Mouse (Mus musculus): ENCODE data around the gene Gm20388. TPM values are rescaled to one million over a fixed set of nuclear protein-coding genes. Genes with fewer than 3 reads are reported as not detected.

The Gm20388 gene
- polyA plus RNA-seq, 1 experiment = 28.1 TPM

GRCm38 (mm10) chr8:121621879-121622278 is 1711.2 kb downstream of the Gm20388 start:
- Histone ChIP-seq H3K27ac (ENCODE audit: insufficient read depth, low read length) (no peak overlapping the region), H3K9ac (ENCODE audit: low read depth, poor library complexity, severe bottlenecking) (no peak overlapping the region), H3K36me3 (ENCODE audit: control insufficient read depth, insufficient read depth, low read length, poor library complexity, severe bottlenecking) (no peaks in the 10 kb centered on the region), H3K9me3 (replicated peaks; ENCODE audit: control insufficient read depth, insufficient read depth, low read length, poor library complexity, severe bottlenecking) (no peaks in the 10 kb centered on the region), H3K27me3 (ENCODE audit: control insufficient read depth, insufficient read depth, low read length, poor library complexity, severe bottlenecking) (no peaks in the 10 kb centered on the region), H3K4me1 (ENCODE audit: control insufficient read depth, insufficient read depth, low read length) (no peaks in the 10 kb centered on the region), H3K4me3 (ENCODE audit: low read depth, low read length) (no peak overlapping the region)
- TF ChIP-seq CTCF (IDR thresholded peaks at IDR 0.05; ENCODE audit: low read depth, low read length) (no peak), EP300 (IDR thresholded peaks at IDR 0.05; ENCODE audit: insufficient read depth, low read depth, low read length) (no peak), POLR2A (IDR thresholded peaks at IDR 0.05; ENCODE audit: insufficient read depth, low read length) (no peak)

GRCm38 (mm10) chr8:121623043-121623442 is 1712.4 kb downstream of the Gm20388 start:
- Histone ChIP-seq H3K9me3 (replicated peaks; ENCODE audit: control insufficient read depth, insufficient read depth, low read length, poor library complexity, severe bottlenecking) (no peaks in the 10 kb centered on the region), H3K36me3 (ENCODE audit: control insufficient read depth, insufficient read depth, low read length, poor library complexity, severe bottlenecking) (no peaks in the 10 kb centered on the region), H3K9ac (ENCODE audit: low read depth, poor library complexity, severe bottlenecking) (no peak overlapping the region), H3K27me3 (ENCODE audit: control insufficient read depth, insufficient read depth, low read length, poor library complexity, severe bottlenecking) (no peaks in the 10 kb centered on the region), H3K27ac (ENCODE audit: insufficient read depth, low read length) (no peak overlapping the region), H3K4me1 (ENCODE audit: control insufficient read depth, insufficient read depth, low read length) (no peaks in the 10 kb centered on the region), H3K4me3 (ENCODE audit: low read depth, low read length) (no peak overlapping the region)
- no peak for TF ChIP-seq POLR2A (IDR thresholded peaks at IDR 0.05; ENCODE audit: insufficient read depth, low read length)
- TF ChIP-seq CTCF (IDR thresholded peaks at IDR 0.05; ENCODE audit: low read depth, low read length) = no peak
- TF ChIP-seq EP300 (IDR thresholded peaks at IDR 0.05; ENCODE audit: insufficient read depth, low read depth, low read length) = no peak

DNA sequence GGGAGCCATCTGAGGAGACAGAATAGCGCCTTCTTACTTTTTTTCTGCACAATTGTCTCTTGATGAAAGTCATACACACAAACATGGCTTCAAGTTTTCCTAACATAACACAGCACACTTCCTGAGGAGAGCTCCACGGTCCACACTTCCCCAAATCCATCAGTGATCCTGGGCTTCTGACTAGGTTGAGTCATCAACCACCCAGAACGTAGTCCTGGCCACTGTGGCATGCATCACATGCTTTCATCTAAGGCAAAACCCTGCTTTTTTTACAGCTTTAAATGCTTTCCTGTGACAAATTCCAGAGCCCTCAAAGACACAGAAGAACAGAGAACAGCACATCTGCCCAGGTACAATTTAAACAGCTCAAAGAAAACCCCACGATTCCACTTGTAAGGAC is 1718.0 kb downstream of the Gm20388 start:
- TF ChIP-seq EP300 (IDR thresholded peaks at IDR 0.05; ENCODE audit: insufficient read depth, low read depth, low read length) (no peak), POLR2A (IDR thresholded peaks at IDR 0.05; ENCODE audit: insufficient read depth, low read length) (no peak), CTCF (IDR thresholded peaks at IDR 0.05; ENCODE audit: low read depth, low read length) (no peak)
- Histone ChIP-seq H3K4me3 (ENCODE audit: low read depth, low read length) (no peak overlapping the region), H3K27me3 (ENCODE audit: control insufficient read depth, insufficient read depth, low read length, poor library complexity, severe bottlenecking) (no peaks in the 10 kb centered on the region), H3K9me3 (replicated peaks; ENCODE audit: control insufficient read depth, insufficient read depth, low read length, poor library complexity, severe bottlenecking) (no peaks in the 10 kb centered on the region), H3K36me3 (ENCODE audit: control insufficient read depth, insufficient read depth, low read length, poor library complexity, severe bottlenecking) (no peaks in the 10 kb centered on the region), H3K27ac (ENCODE audit: insufficient read depth, low read length) (no peak overlapping the region), H3K4me1 (ENCODE audit: control insufficient read depth, insufficient read depth, low read length) (no peaks in the 10 kb centered on the region), H3K9ac (ENCODE audit: low read depth, poor library complexity, severe bottlenecking) (no peak overlapping the region)

DNA sequence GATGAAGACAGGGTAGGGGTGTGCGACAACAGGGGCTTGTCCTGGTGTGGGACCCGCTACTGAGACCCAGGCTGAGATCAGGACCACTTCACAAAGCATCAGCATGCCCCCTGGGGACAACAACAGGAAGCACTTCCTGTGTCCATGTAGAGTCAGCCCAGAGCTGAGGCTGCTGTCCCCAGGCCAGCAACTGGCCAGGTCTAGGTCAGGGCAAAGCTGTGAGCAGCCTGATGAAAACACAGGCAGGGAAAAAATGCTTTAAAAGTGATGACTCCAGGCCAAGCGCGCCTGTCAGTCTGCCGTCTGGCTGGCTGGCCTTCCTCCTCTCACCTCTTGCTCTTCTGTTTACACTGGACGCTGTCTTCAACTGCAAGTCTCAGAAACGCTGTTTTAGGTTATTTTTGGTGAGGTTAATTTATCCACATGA is 1721.0 kb downstream of the Gm20388 start:
- TF ChIP-seq CTCF (IDR thresholded peaks at IDR 0.05; ENCODE audit: low read depth, low read length) (no peak), EP300 (IDR thresholded peaks at IDR 0.05; ENCODE audit: insufficient read depth, low read depth, low read length) (no peak), POLR2A (IDR thresholded peaks at IDR 0.05; ENCODE audit: insufficient read depth, low read length) (no peak)
- no peaks in the 10 kb centered on the region for H3K27me3 ChIP-seq (ENCODE audit: control insufficient read depth, insufficient read depth, low read length, poor library complexity, severe bottlenecking)
- H3K36me3 ChIP-seq (ENCODE audit: control insufficient read depth, insufficient read depth, low read length, poor library complexity, severe bottlenecking) = no peaks in the 10 kb centered on the region
- no peak overlapping the region for H3K27ac ChIP-seq (ENCODE audit: insufficient read depth, low read length)
- H3K9me3 ChIP-seq (replicated peaks; ENCODE audit: control insufficient read depth, insufficient read depth, low read length, poor library complexity, severe bottlenecking) = no peaks in the 10 kb centered on the region
- no peak overlapping the region for H3K4me3 ChIP-seq (ENCODE audit: low read depth, low read length)
- H3K4me1 ChIP-seq (ENCODE audit: control insufficient read depth, insufficient read depth, low read length) = no peaks in the 10 kb centered on the region
- H3K9ac ChIP-seq (ENCODE audit: low read depth, poor library complexity, severe bottlenecking) = no peak overlapping the region

- H3K9me3 ChIP-seq (replicated peaks; ENCODE audit: control insufficient read depth, insufficient read depth, low read length, poor library complexity, severe bottlenecking) = no peaks in the 10 kb centered on the region
- H3K4me3 ChIP-seq (ENCODE audit: low read depth, low read length) = no peak overlapping the region
- H3K27me3 ChIP-seq (ENCODE audit: control insufficient read depth, insufficient read depth, low read length, poor library complexity, severe bottlenecking) = no peaks in the 10 kb centered on the region
- H3K36me3 ChIP-seq (ENCODE audit: control insufficient read depth, insufficient read depth, low read length, poor library complexity, severe bottlenecking) = no peaks in the 10 kb centered on the region
- no peaks in the 10 kb centered on the region for H3K4me1 ChIP-seq (ENCODE audit: control insufficient read depth, insufficient read depth, low read length)
- H3K27ac ChIP-seq (ENCODE audit: insufficient read depth, low read length) = no peak overlapping the region
- no peak for TF ChIP-seq POLR2A (IDR thresholded peaks at IDR 0.05; ENCODE audit: insufficient read depth, low read length)
- no peak for TF ChIP-seq CTCF (IDR thresholded peaks at IDR 0.05; ENCODE audit: low read depth, low read length)
- TF ChIP-seq EP300 (IDR thresholded peaks at IDR 0.05; ENCODE audit: insufficient read depth, low read depth, low read length) = no peak
- H3K9ac ChIP-seq (ENCODE audit: low read depth, poor library complexity, severe bottlenecking) = no peak overlapping the region
These were observed 1721.8 kb downstream of the Gm20388 start for GRCm38 (mm10) chr8:121632401-121632800.

GRCm38 (mm10) chr8:121635534-121635933 is 1724.9 kb downstream of the Gm20388 start:
- H3K4me1 ChIP-seq (ENCODE audit: control insufficient read depth, insufficient read depth, low read length) = no peaks in the 10 kb centered on the region
- H3K27me3 ChIP-seq (ENCODE audit: control insufficient read depth, insufficient read depth, low read length, poor library complexity, severe bottlenecking) = no peaks in the 10 kb centered on the region
- H3K4me3 ChIP-seq (ENCODE audit: low read depth, low read length) = no peak overlapping the region
- no peaks in the 10 kb centered on the region for H3K9me3 ChIP-seq (replicated peaks; ENCODE audit: control insufficient read depth, insufficient read depth, low read length, poor library complexity, severe bottlenecking)
- no peak overlapping the region for H3K27ac ChIP-seq (ENCODE audit: insufficient read depth, low read length)
- no peak overlapping the region for H3K9ac ChIP-seq (ENCODE audit: low read depth, poor library complexity, severe bottlenecking)
- TF ChIP-seq CTCF (IDR thresholded peaks at IDR 0.05; ENCODE audit: low read depth, low read length) (no peak), EP300 (IDR thresholded peaks at IDR 0.05; ENCODE audit: insufficient read depth, low read depth, low read length) (no peak), POLR2A (IDR thresholded peaks at IDR 0.05; ENCODE audit: insufficient read depth, low read length) (no peak)
- no peaks in the 10 kb centered on the region for H3K36me3 ChIP-seq (ENCODE audit: control insufficient read depth, insufficient read depth, low read length, poor library complexity, severe bottlenecking)

Measured in ES-Bruce4 (cell line).